Mouse (Mus musculus) colon, adult 2 months (tissue): ENCODE measurements around the gene Setd5. TPM values are rescaled to one million over a fixed set of nuclear protein-coding genes. Genes with fewer than 3 reads are reported as not detected.

Experiments used
- polyA plus RNA-seq: library from polyadenylated mRNA; depleted of rRNA; stranded (reverse); fragments of >200 nt; gene quantifications from 2 replicates; pipeline ENCODE4 v1.2.3, GENCODE M21; 2012; rRNA removed

Setd5 gene
- polyA plus RNA-seq, result 37.6 and 53.3 TPM in 2 replicates

DNA sequence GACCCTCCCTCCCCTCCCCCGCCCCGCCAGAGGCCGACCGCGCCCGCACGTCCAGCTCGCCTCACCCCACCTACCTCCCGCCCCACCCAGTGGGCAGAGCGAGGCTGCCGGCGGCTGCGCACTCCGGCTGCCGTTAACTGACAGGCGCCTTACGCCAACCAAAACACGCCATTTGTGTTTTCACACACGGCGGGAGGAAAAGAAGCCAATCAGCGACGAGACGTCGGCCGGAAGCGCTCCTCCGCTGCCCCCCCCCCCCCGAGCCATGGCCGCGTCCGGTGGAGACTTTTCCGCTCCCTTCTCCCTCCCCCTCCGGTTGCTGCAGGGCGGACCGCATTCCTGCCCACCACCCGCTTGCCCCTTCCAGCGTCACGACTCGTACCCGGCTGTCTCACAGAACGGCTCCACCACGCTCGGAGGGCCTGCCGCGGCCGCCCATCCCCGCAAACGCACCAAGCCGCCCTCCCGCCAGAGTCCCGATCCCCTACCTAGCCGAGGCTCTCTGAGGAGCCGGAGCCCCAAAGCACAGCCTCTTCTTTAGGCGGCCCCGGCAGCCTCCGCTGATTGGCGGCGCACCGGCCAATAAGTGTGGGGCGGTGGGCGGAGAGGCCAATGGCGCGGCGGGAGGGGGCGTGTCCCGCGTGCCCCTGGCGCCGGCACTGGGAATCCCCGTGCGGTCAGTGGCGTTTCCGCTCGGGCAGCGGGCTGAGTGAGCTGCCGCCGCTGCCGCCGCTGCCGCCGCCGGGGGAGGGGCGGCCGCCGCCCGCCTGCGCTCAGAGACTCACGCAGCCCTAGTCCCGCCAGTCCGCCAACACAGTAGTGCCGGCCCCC is at the start of gene Setd5:
Gene Setd5, plus strand, starts transcription at position 680 of the 831 bp plus-strand sequence.

DNA sequence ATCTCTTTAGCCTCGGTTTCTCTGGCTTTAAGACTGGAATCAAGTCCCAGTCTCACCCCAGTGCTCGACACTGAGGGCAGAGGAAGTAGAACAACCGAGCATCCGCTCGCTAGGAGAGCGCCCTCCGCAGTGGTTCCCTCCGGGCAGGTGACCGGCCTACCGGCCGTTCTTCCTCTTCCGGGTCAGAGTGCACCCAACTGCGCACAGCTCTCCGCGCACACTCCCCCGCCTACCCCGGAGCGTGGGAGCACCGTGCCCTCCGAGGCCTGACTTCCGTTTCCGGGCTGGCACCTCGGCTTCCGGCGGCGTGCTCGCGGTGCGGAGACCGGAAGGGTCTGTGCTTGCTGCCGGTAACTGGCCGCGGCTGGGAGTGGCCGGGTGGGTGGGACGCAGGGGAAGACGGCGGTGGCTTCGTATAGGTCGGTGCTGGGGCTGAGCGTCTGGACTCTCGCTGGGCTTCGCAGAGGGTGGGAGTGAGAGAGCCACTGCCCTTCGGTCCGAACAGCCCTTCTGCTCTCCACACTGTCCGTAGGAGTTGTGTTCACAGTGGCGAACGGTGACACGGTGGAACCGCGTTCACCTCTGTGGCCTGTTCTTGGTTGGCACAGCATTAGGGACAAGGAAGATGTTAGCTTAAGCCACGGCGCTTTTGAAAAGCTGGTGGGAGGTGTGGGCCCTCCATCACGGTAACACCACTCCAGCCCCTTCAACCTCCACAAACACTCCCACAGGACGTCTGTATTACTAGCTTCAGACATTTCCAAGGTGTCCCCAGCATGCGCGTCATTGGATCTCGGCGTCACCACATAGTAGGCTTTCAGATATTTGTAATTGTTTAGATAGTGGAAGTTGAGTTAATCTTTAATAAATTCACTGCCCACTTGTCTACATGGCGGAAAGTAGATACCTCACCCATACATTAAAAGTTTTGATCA is 30.9 kb upstream of the Setd5 start, which contains the start of gene Thumpd3:
Gene Thumpd3, plus strand, starts transcription at position 185 of the 935 bp plus-strand sequence.

DNA sequence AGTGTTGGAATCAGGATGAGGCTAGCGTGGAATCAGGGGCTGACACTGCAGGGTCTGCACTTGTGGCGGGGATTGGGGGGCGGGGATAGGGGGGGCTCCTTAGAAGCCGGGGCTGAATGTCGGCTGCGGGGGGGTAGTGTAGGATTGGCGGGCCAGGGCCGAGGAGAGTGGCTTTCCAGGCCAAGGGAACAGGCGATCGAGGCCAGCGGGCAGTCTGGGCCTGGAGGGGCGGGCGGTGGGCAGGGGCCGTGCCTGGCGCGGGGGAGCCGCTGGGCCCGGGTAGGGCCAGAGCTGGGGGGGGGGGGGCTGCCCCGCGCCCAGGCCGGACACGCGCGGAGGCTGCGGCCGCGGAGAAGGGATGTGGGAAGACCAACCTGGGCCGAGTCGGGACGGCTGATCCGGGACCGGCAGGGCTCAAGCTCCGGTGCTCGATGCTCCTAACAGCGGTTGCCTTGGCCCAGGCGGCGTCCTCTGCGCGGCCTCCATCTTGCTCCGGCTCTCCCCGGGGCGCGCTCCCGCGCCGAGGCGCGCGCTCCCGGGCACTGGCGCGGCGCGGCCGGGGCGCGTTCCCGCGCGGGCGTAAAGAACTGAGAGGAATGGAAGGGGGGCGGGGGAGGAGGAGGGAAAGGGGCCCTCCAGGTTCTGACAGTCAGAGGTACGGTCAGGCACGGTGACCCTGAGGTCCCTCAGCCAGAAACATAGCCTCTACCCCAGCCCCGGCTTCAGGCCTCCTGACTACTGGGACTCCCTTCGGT is 117.9 kb downstream of the Setd5 start, which contains the start of gene Lhfpl4:
Gene Lhfpl4, minus strand, starts transcription at position 544 of the 755 bp plus-strand sequence.

Other genes starting within 250 kb of the Setd5 start
- 2.5 and 2.8 TPM in 2 replicates for gene Srgap3, start 130.1 kb upstream of the Setd5 start, polyA plus RNA-seq
- 5.5 and 6.9 TPM in 2 replicates for gene Thumpd3, start 31.1 kb upstream of the Setd5 start, polyA plus RNA-seq
- 0.69 and 0.83 TPM in 2 replicates for gene Lhfpl4, start 118.0 kb downstream of the Setd5 start, polyA plus RNA-seq
- gene Mtmr14, start 160.5 kb downstream of the Setd5 start, polyA plus RNA-seq, result 49.7 and 54.9 TPM in 2 replicates
- not detected in 2 replicates for gene Cpne9, start 204.9 kb downstream of the Setd5 start, polyA plus RNA-seq
- gene Brpf1, start 229.8 kb downstream of the Setd5 start, polyA plus RNA-seq, result 18.4 and 20.7 TPM in 2 replicates
- 15.0 and 17.0 TPM in 2 replicates for gene Ogg1, start 249.6 kb downstream of the Setd5 start, polyA plus RNA-seq